Mouse (Mus musculus) embryo, embryonic 9.5 days (tissue): Measurements from ENCODE around the gene Depdc5.
"Not testable (repeated sequence)": the region's sequence is repeated elsewhere in the genome, so short reads cannot be mapped to it uniquely, and the experiment has no call there.

ENCODE experiments used
- DNase-seq: peaks from one replicate; pipeline ENCODE4 v3.0.0-alpha.2; 2017; ENCODE audit errors: extremely low spot score

Depdc5 gene

GRCm38 (mm10) chr5:32907496-32907895, 44.0 kb downstream of the Depdc5 start:
- DNase-seq: no peak

GRCm38 (mm10) chr5:32914071-32914470, 50.6 kb downstream of the Depdc5 start:
- DNase-seq: no peak

- not testable (repeated sequence) for DNase-seq
Measured at GRCm38 (mm10) chr5:32919281-32919680, 55.8 kb downstream of the Depdc5 start.

GRCm38 (mm10) chr5:32922906-32923305, 59.4 kb downstream of the Depdc5 start:
- DNase-seq: no peak

- DNase-seq: no peak
Measured at GRCm38 (mm10) chr5:32930761-32931160, 67.3 kb downstream of the Depdc5 start.

GRCm38 (mm10) chr5:32934654-32935053, 71.2 kb downstream of the Depdc5 start:
- DNase-seq: no peak

GRCm38 (mm10) chr5:32940586-32940985, 77.1 kb downstream of the Depdc5 start:
- DNase-seq: no peak

- no peak for DNase-seq
Measured at GRCm38 (mm10) chr5:32941209-32941924, 77.9 kb downstream of the Depdc5 start.

- no peak for DNase-seq
Measured at GRCm38 (mm10) chr5:32950077-32950476, 86.6 kb downstream of the Depdc5 start.

GRCm38 (mm10) chr5:32950702-32951274, 87.3 kb downstream of the Depdc5 start:
- no peak for DNase-seq

- DNase-seq: no peak
Measured at GRCm38 (mm10) chr5:32955716-32956115, 92.2 kb downstream of the Depdc5 start.

- DNase-seq: no peak
Measured at GRCm38 (mm10) chr5:32961616-32962015, 98.1 kb downstream of the Depdc5 start.

- no peak for DNase-seq
Measured at GRCm38 (mm10) chr5:32962581-32962980, 99.1 kb downstream of the Depdc5 start.

- DNase-seq: no peak
Measured at GRCm38 (mm10) chr5:32976541-32976940, 113.0 kb downstream of the Depdc5 start.

- no peak for DNase-seq
Measured at GRCm38 (mm10) chr5:32977179-32977578, 113.7 kb downstream of the Depdc5 start.

GRCm38 (mm10) chr5:32985379-32985778, 121.9 kb downstream of the Depdc5 start:
- DNase-seq: no peak

GRCm38 (mm10) chr5:32987873-32988272, 124.4 kb downstream of the Depdc5 start:
- DNase-seq: no peak

GRCm38 (mm10) chr5:32989959-32990640, 126.6 kb downstream of the Depdc5 start:
- no peak for DNase-seq

- no peak for DNase-seq
Measured at GRCm38 (mm10) chr5:32991152-32991551, 127.7 kb downstream of the Depdc5 start.

- no peak for DNase-seq
Measured at GRCm38 (mm10) chr5:32994471-32994870, 131.0 kb downstream of the Depdc5 start.

GRCm38 (mm10) chr5:32995756-32996155, 132.3 kb downstream of the Depdc5 start:
- no peak for DNase-seq

- no peak for DNase-seq
Measured at GRCm38 (mm10) chr5:32996560-32996959, 133.1 kb downstream of the Depdc5 start.

GRCm38 (mm10) chr5:32997686-32998085, 134.2 kb downstream of the Depdc5 start:
- no peak for DNase-seq
